Comparison of ENCODE assay signal across 8 mouse cellular contexts in the genomic region with DNA sequence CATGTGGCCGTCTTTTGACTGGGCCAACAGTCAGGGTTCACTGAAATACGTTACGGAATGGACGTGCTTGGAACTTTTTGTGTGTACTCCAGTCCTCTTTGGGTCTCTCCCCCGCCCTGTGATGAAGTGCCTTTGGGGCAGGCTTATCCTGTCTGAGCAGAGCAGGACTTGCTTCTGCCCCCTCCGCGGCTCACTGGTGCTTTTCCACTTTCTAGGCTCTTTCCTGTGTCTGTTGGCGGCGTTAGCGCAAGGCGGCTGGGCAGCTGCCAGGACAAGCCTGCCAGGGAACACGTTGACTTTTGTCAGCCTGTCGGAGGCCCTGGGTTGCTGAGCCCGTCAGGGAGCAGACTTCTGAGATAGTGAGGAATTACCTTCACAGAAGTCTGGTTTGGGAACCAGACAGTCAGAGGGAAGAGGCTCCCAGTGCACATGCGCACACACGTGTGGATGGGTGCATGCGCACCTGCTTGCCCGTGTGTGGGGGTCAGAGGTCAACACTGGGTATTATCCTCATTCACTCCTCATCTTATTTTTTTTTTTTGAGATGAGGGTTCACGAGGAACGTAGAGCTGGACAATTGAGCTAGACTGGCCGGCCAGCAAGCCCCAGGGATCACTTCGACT. TPM values are rescaled to one million over a fixed set of nuclear protein-coding genes. Genes with fewer than 3 reads are reported as not detected.
DNase-seq lines count a peak whose midpoint lies in the region; ATAC-seq and TF ChIP-seq lines count a peak whose summit lies in the region.

No protein-coding gene starts in this region.

- peaks cover 21% of the 10 kb centered on the region for H3K27me3 ChIP-seq in E14TG2a.4 (ENCODE audit: insufficient read depth, low read length)
- H3K27me3 ChIP-seq in heart, embryonic 14.5 days (ENCODE audit: control insufficient read depth, insufficient read depth, low read length), result no peaks in the 10 kb centered on the region

- H3K4me1 ChIP-seq in E14TG2a.4 (replicated peaks; ENCODE audit: low read depth, low read length) (peaks cover 28% of the 10 kb centered on the region), ES-E14 (ENCODE audit: control insufficient read depth in 2 of 2, insufficient read depth in 2 of 2, low read length in 2 of 2, poor library complexity in 1 of 2) (peaks cover 0 to 6% of the 10 kb centered on the region in 2 experiments; a peak in 1 of 4 replicates)
- peaks cover 9 to 17% of the 10 kb centered on the region in 2 experiments for H3K4me1 ChIP-seq in heart, embryonic 14.5 days (ENCODE audit: control insufficient read depth in 2 of 2, insufficient read depth in 2 of 2, low read length in 2 of 2)

- H3K36me3 ChIP-seq in E14TG2a.4 (ENCODE audit: insufficient read depth, low read length) (peaks cover 23% of the 10 kb centered on the region), ES-E14 (ENCODE audit: control insufficient read depth, insufficient read depth, low read length, poor library complexity, severe bottlenecking) (peaks cover 6% of the 10 kb centered on the region; the same call in 1 of the 2 replicates)
- peaks cover 24% of the 10 kb centered on the region for H3K36me3 ChIP-seq in heart, embryonic 14.5 days (ENCODE audit: control insufficient read depth, insufficient read depth, low read length)

- peak; percentile 81 for ATAC-seq in heart, embryonic 14.5 days (ENCODE audit: insufficient number of reproducible peaks, insufficient read depth, low FRiP score, low read depth)

- in situ Hi-C loops in ES-E14 (cut with MboI; ENCODE audit: low sequenced_read_pairs in 2 of 2, unreplicated experiment in 2 of 2), result no loop called here

- WGBS in heart, embryonic 14.5 days, result 30% methylated on average over 22 of the region's 22 CpGs

- H3K4me2 ChIP-seq in heart, embryonic 14.5 days (ENCODE audit: low read length), result peak overlapping the region; percentile 64

- H3K9ac ChIP-seq in ES-E14 (ENCODE audit: insufficient read depth, low read depth, low read length, poor library complexity, severe bottlenecking), result peak overlapping the region; percentile 71
- H3K9ac ChIP-seq in heart, embryonic 14.5 days (ENCODE audit: low read length), result peak overlapping the region; percentile 59; the same call in 1 of the 2 replicates

- no peak for TF ChIP-seq CTCF in E14TG2a.4 (conservative IDR thresholded peaks at IDR 0.05; ENCODE audit: low read length)

- H3K4me3 ChIP-seq in E14TG2a.4 (replicated peaks; ENCODE audit: low read length) (peak overlapping the region; percentile 73), ES-E14 (ENCODE audit: insufficient read depth in 1 of 2, low read depth in 1 of 2, low read length in 2 of 2, poor library complexity in 1 of 2, severe bottlenecking in 1 of 2) (peak overlapping the region; percentile 37 to 50)
- peak overlapping the region; percentile 19 to 29; a peak in 3 of 4 replicates for H3K4me3 ChIP-seq in heart, embryonic 14.5 days (ENCODE audit: control insufficient read depth in 1 of 2, insufficient read depth in 1 of 2, low read depth in 1 of 2, low read length in 2 of 2)

- no peaks in the 10 kb centered on the region for H3K9me3 ChIP-seq in E14TG2a.4 (ENCODE audit: low read length)
- H3K9me3 ChIP-seq in ES-E14 (ENCODE audit: control insufficient read depth, insufficient read depth, low read depth, low read length), result no peaks in the 10 kb centered on the region
- H3K9me3 ChIP-seq in heart, embryonic 14.5 days (ENCODE audit: control insufficient read depth, low read length), result no peaks in the 10 kb centered on the region

- H3K27ac ChIP-seq in ES-E14 (ENCODE audit: insufficient read depth, low read depth, low read length, poor library complexity, severe bottlenecking), result peak overlapping the region; percentile 40; the same call in 1 of the 2 replicates
- peak overlapping the region; percentile 61 to 69 for H3K27ac ChIP-seq in heart, embryonic 14.5 days (replicated peaks in 1 of 2; ENCODE audit: control insufficient read depth in 1 of 2, insufficient read depth in 1 of 2, low read depth in 2 of 2, low read length in 2 of 2)

- DNase-seq in ES-E14 (ENCODE audit: low read depth, low spot score), result no peak
- peak; percentile 79 to 83 for DNase-seq in cerebellum, postnatal 14 days
- peak; percentile 57 for DNase-seq in layer of hippocampus, postnatal 36 days
- peak; percentile 70 for DNase-seq in ovary, postnatal 36 days (ENCODE audit: low spot score)
- DNase-seq in c-Kit-positive CD71-positive TER-119-positive erythroid progenitor cells, embryonic 14.5 days (ENCODE audit: low spot score), result no peak
- DNase-seq in thymus, adult 18-20 months, result no peak

TF ChIP-seq in ES-E14, 5 proteins besides CTCF, POLR2A, EP300 and RAD21:
- TF ChIP-seq ZNF384 (IDR thresholded peaks at IDR 0.05; ENCODE audit: low read depth, low read length) (no peak), CHD2 (IDR thresholded peaks at IDR 0.05; ENCODE audit: low read depth, low read length) (no peak), MAFK (IDR thresholded peaks at IDR 0.05; ENCODE audit: insufficient read depth, low read depth, low read length) (no peak), HCFC1 (IDR thresholded peaks at IDR 0.05; ENCODE audit: borderline replicate concordance, insufficient read depth, low read length) (no peak), ZC3H11A (IDR thresholded peaks at IDR 0.05; ENCODE audit: borderline replicate concordance, low read depth, low read length) (no peak)
TF ChIP-seq in ES-E14: peak in this region for 0.

RNA-seq across cellular contexts. Expression of a gene that starts 8.5 kb away (rescaled TPM):
- 50.2 and 72.6 TPM in 2 replicates for total RNA-seq in ES-E14 (2012; rRNA removed)
- 61.2 and 63.8 TPM in 2 replicates for polyA plus RNA-seq in heart, embryonic 14.5 days (2014; fragmentation: Nextera tagmentation; extraction: Ambion mirVana)
- 10 to 100 TPM; 51.2 to 59.5 TPM for total RNA-seq in layer of hippocampus, postnatal 36 days (2021)

Comparison
In these comparisons a context has a peak if more than half of its experiments do, and no peak if none do; other contexts are left out.
1. DNase-seq: peak in cerebellum, postnatal 14 days (2 of 2), layer of hippocampus, postnatal 36 days (2 of 2) and ovary, postnatal 36 days (single experiment); none in ES-E14 (single experiment), c-Kit-positive CD71-positive TER-119-positive erythroid progenitor cells, embryonic 14.5 days (single experiment) and thymus, adult 18-20 months (0 of 2).
2. Peak in every context shown above with its lines, with median percentiles within 50 percentile points of each other: H3K4me3 ChIP-seq.